Mouse (Mus musculus): ENCODE data around the gene Grm4.
"Not testable (repeated sequence)": the region's sequence is repeated elsewhere in the genome, so short reads cannot be mapped to it uniquely, and the experiment has no call there.

Gene Grm4

GRCm38 (mm10) chr17:27401200-27401599 lies 120.0 kb downstream of the Grm4 start:
- in situ Hi-C loops (cut with MboI): no loop called here

GRCm38 (mm10) chr17:27393931-27394330 lies 127.3 kb downstream of the Grm4 start:
- in situ Hi-C loops (cut with MboI): no loop called here

GRCm38 (mm10) chr17:27393432-27393831 lies 127.8 kb downstream of the Grm4 start:
- in situ Hi-C loops (cut with MboI): no loop called here

- in situ Hi-C loops (cut with MboI): no loop called here
Measured at GRCm38 (mm10) chr17:27392918-27393317, 128.3 kb downstream of the Grm4 start.

- in situ Hi-C loops (cut with MboI): no loop called here
Measured at GRCm38 (mm10) chr17:27390019-27390418, 131.2 kb downstream of the Grm4 start.

- in situ Hi-C loops (cut with MboI): no loop called here
Measured at GRCm38 (mm10) chr17:27389221-27390000, 131.8 kb downstream of the Grm4 start.

GRCm38 (mm10) chr17:27386438-27386837 lies 134.8 kb downstream of the Grm4 start:
- in situ Hi-C loops (cut with MboI): no loop called here

- in situ Hi-C loops (cut with MboI): no loop called here
Measured at GRCm38 (mm10) chr17:27385513-27386261, 135.5 kb downstream of the Grm4 start.

GRCm38 (mm10) chr17:27382916-27383315 lies 138.3 kb downstream of the Grm4 start:
- in situ Hi-C loops (cut with MboI): no loop called here

- in situ Hi-C loops (cut with MboI): not testable (repeated sequence)
Measured at GRCm38 (mm10) chr17:27380911-27381459, 140.2 kb downstream of the Grm4 start.

GRCm38 (mm10) chr17:27378977-27379376 lies 142.2 kb downstream of the Grm4 start:
- in situ Hi-C loops (cut with MboI): no loop called here

GRCm38 (mm10) chr17:27377151-27377550 lies 144.1 kb downstream of the Grm4 start:
- in situ Hi-C loops (cut with MboI): no loop called here

- in situ Hi-C loops (cut with MboI): no loop called here
Measured at GRCm38 (mm10) chr17:27375551-27375950, 145.7 kb downstream of the Grm4 start.
